Mouse (Mus musculus) G1E (cell line): ENCODE measurements around the gene Gpr153. TPM values are rescaled to one million over a fixed set of nuclear protein-coding genes. Genes with fewer than 3 reads are reported as not detected.

ENCODE experiments used
- ATAC-seq: 2 replicates; pipeline ENCODE4 v1.8.0; 2016; ENCODE audit warnings: mild to moderate bottlenecking; ENCODE audit not compliant: insufficient number of reproducible peaks, poor library complexity, low FRiP score, severe bottlenecking; ENCODE audit errors: extremely low read depth
- DNase-seq: peaks from one replicate; pipeline ENCODE4 v3.0.0; 2012; ENCODE audit warnings: low spot score
- H3K27me3 ChIP-seq: 2 replicates; pipeline ENCODE4 v1.6.1; 2012; ENCODE audit warnings: mild to moderate bottlenecking, low read length, inconsistent platforms; ENCODE audit not compliant: insufficient read depth
- H3K36me3 ChIP-seq: replicated peaks from 2 replicates; pipeline ENCODE3; 2012; ENCODE audit warnings: mild to moderate bottlenecking, inconsistent platforms
- H3K4me1 ChIP-seq: 2 replicates; pipeline ENCODE4 v1.6.1; 2012; ENCODE audit warnings: low read depth, low read length, inconsistent platforms, mixed read lengths; ENCODE audit not compliant: insufficient read depth
- H3K4me3 ChIP-seq: 2 replicates; pipeline ENCODE4 v1.5.1; 2012; ENCODE audit warnings: low read depth, mild to moderate bottlenecking, inconsistent platforms, low read length, moderate library complexity, mixed read lengths
- H3K9me3 ChIP-seq: replicated peaks from 2 replicates; pipeline ENCODE4 v1.6.1; 2012; ENCODE audit warnings: inconsistent platforms
- CTCF ChIP-seq: IDR thresholded peaks from 2 replicates; pipeline ENCODE4 v1.5.1; 2012; ENCODE audit warnings: low read depth, low read length, inconsistent platforms, mixed read lengths
- GATA1 ChIP-seq: IDR thresholded peaks from 2 replicates; pipeline ENCODE4 v1.6.1; 2012; ENCODE audit warnings: borderline replicate concordance, low read length, inconsistent platforms, mixed read lengths
- GATA2 ChIP-seq: IDR thresholded peaks from 2 replicates; pipeline ENCODE4 v1.6.1; 2012; ENCODE audit warnings: low read depth, low read length, inconsistent platforms, borderline replicate concordance
- POLR2AphosphoS5 ChIP-seq: IDR thresholded peaks from 2 replicates; pipeline ENCODE4 v1.6.1; 2012; ENCODE audit warnings: low read depth, low read length, inconsistent platforms; ENCODE audit not compliant: insufficient replicate concordance
- TAL1 ChIP-seq: conservative IDR thresholded peaks from 2 replicates; pipeline ENCODE4 v1.6.1; 2012; ENCODE audit warnings: low read depth, low read length, inconsistent platforms, mixed read lengths
- polyA plus RNA-seq: library from polyadenylated mRNA; stranded (reverse); fragments of >175 nt; gene quantifications from 2 replicates; pipeline ENCODE4 v1.2.3, GENCODE M21; 2012
- total RNA-seq, 2 experiments: library from RNA; stranded (forward) in 1 of 2; stranded (reverse) in 1 of 2; fragments of 200-1000 nt in 1 of 2; fragments of >200 nt in 1 of 2; fragmentation: Nextera tagmentation in 1 of 2; gene quantifications; 2 replicates each; pipeline ENCODE4 v1.2.3; 2014 to 2017

The Gpr153 gene
- total and polyA plus RNA-seq, 3 experiments = 0.05 to 0.09 TPM; not detected in 1

DNA sequence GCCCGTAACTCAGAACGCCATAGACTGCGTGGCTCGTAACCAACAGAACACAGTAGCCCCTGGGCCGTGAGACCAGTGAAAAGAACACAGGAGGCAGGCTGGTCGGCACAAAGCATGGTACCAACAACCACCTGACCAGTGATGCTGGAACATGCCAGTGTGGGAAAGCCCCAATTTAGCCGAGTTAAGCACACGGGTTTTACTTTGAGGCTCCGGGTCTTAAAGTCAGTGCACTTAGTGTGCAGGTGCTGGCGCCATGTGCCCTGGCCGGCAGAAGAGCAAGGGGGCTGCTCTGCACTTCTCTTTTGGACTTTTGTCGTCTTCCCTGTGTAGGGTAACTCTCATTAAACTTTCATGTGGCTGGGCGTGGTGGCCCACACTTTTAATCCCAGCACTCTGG is 4.1 kb upstream of the Gpr153 start:
- DNase-seq = no peak
- peaks cover 5% of the 10 kb centered on the region for H3K9me3 ChIP-seq
- TF ChIP-seq GATA1 (no peak), GATA2 (no peak), POLR2AphosphoS5 (no peak), CTCF (no peak), TAL1 (no peak)
- ATAC-seq = no peak
- peaks cover 74% of the 10 kb centered on the region for H3K36me3 ChIP-seq
- no peak overlapping the region for H3K4me3 ChIP-seq
- peaks cover 13% of the 10 kb centered on the region; the same call in 1 of the 2 replicates for H3K27me3 ChIP-seq
- H3K4me1 ChIP-seq = peaks cover 9% of the 10 kb centered on the region

DNA sequence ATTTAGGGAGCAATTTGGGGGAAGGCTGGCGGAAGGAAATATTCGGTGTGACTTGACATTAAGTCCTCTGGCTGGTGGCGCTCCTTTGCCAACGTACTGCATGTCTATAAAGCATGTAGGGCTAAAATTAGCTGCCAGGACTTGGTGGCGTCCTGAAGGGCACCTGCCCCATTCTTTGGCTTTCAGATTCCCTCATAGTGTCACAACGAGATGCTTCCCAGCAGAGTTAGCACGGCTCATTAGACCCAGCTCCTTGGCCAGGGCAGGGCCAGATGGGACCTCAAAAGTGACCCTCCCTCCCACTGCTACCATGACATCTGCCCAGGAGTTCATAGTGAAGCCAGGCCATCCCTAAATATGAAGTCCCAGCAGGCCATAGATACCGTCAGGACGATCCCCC is 3.4 kb upstream of the Gpr153 start:
- Histone ChIP-seq H3K9me3 (peaks cover 5% of the 10 kb centered on the region), H3K27me3 (peaks cover 15% of the 10 kb centered on the region; the same call in 1 of the 2 replicates), H3K4me3 (no peak overlapping the region), H3K36me3 (peaks cover 69% of the 10 kb centered on the region), H3K4me1 (peaks cover 8% of the 10 kb centered on the region)
- ATAC-seq (no peak), DNase-seq (no peak)
- no peak for TF ChIP-seq GATA1
- no peak for TF ChIP-seq CTCF
- no peak for TF ChIP-seq TAL1
- TF ChIP-seq GATA2 = no peak

DNA sequence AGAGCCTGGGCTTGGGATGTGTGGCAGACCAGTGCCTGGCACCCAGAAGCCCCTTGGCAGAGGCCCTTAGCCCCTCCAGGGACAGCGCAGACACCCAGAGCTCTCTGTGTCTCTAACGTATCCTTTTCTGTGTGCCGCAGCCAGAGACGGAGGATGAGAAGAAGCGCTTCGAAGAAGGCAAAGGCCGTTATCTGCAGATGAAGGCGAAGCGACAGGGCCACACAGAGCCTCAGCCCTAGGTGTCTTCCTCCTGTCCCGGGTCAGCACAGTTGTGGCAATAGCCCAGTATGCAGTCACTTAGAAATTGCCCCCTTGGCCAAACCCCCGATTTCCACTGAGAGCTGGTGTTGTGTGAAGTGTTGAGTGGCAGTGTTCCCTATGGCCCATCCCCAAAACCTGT is 2.7 kb upstream of the Gpr153 start:
- peaks cover 15% of the 10 kb centered on the region; the same call in 1 of the 2 replicates for H3K27me3 ChIP-seq
- DNase-seq = no peak
- TF ChIP-seq TAL1 = no peak
- TF ChIP-seq GATA2 = no peak
- no peak for TF ChIP-seq CTCF
- no peak for TF ChIP-seq GATA1
- no peak for TF ChIP-seq POLR2AphosphoS5
- H3K4me1 ChIP-seq = peaks cover 8% of the 10 kb centered on the region
- H3K9me3 ChIP-seq = peaks cover 5% of the 10 kb centered on the region
- ATAC-seq = no peak
- H3K4me3 ChIP-seq = no peak overlapping the region
- H3K36me3 ChIP-seq = peaks cover 61% of the 10 kb centered on the region

DNA sequence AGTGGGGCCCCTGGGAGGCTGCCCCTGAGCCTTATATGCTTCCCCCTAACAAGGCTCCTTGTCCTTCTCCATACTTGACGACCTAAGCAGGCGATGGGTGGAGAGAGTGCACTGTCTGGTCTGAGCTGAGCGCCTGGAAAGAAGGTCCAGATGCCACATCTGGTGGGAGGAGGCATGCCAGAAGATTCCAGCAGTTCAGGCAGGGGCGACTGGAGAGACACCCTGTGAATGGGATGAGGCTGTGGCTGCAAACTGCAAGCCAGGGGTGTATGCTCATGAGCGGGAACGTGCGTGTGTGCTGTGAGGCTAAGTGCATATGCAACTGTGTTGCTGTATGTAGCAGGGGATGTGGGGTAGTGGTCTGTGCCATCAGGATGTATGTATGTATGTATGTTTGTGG is 2.0 kb upstream of the Gpr153 start:
- TF ChIP-seq TAL1 (no peak), CTCF (no peak), POLR2AphosphoS5 (no peak), GATA1 (no peak), GATA2 (no peak)
- Histone ChIP-seq H3K27me3 (peaks cover 15% of the 10 kb centered on the region; the same call in 1 of the 2 replicates), H3K4me3 (no peak overlapping the region), H3K9me3 (peaks cover 5% of the 10 kb centered on the region), H3K4me1 (peaks cover 8% of the 10 kb centered on the region), H3K36me3 (peaks cover 59% of the 10 kb centered on the region)
- DNase-seq (no peak), ATAC-seq (no peak)

DNA sequence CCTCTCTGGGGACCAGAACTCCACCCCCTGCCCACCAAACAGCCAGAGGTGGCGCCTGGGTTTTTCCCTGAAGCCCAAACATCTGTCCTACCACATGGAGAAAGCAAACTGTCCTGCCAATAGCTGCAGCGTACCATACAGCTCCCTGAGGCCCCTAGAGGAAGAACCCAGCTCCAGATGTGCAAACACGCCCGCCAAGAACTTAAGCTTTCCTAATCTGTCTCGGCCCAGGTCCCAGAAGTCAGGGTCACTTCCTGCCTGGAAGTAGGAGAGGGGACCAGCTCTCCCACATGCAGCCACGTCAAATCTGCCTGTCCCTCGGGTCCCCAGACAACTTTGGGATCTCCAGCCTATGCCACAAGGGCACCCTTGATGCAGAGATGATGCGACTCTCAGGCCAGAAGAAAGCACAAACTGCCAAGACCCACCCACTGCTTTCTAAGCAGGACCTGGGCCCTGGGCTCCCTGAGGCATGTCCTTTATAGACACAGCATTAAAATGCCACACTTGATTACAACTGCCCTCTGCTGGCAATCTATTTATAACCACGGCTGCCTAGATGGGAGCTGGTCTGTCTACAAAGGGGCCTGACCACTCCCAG is 1.5 kb upstream of the Gpr153 start:
- H3K9me3 ChIP-seq = peaks cover 5% of the 10 kb centered on the region
- peaks cover 55% of the 10 kb centered on the region for H3K36me3 ChIP-seq
- ATAC-seq (no peak), DNase-seq (no peak)
- no peak for TF ChIP-seq POLR2AphosphoS5
- TF ChIP-seq GATA2 = no peak
- no peak for TF ChIP-seq CTCF
- no peak for TF ChIP-seq GATA1
- no peak for TF ChIP-seq TAL1
- H3K4me1 ChIP-seq = peaks cover 8% of the 10 kb centered on the region
- no peak overlapping the region for H3K4me3 ChIP-seq
- peaks cover 15% of the 10 kb centered on the region; the same call in 1 of the 2 replicates for H3K27me3 ChIP-seq

DNA sequence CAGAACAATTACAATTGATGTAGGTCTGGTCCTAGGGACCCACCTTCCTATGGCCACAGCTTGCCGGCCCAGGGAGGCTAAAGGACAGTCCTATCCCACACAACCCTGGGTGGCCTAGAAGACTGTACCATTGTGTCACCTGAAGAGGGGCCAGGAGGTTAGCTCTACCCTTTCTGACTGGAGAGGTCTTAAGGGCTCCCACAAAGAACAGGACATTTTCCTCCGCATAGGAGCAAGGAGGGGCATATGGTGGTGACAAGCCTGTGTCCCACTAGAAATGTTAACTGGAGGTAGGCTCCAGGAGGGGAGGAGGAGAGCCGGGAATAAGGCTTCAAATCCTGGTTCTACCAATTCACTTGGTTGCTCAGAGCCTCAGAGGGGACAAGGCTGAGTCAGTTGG is 841 bp upstream of the Gpr153 start:
- no peak for DNase-seq
- H3K4me3 ChIP-seq = no peak overlapping the region
- peaks cover 15% of the 10 kb centered on the region; the same call in 1 of the 2 replicates for H3K27me3 ChIP-seq
- no peak for ATAC-seq
- H3K36me3 ChIP-seq = peaks cover 48% of the 10 kb centered on the region
- peaks cover 5% of the 10 kb centered on the region for H3K9me3 ChIP-seq
- H3K4me1 ChIP-seq = peaks cover 8% of the 10 kb centered on the region
- TF ChIP-seq CTCF (no peak), TAL1 (no peak), GATA2 (no peak), GATA1 (no peak), POLR2AphosphoS5 (no peak)
